Mouse (Mus musculus) embryonic fibroblast, embryonic 13.5 days (primary cell): Measurements from ENCODE around the gene Rap1gds1. TPM values are rescaled to one million over a fixed set of nuclear protein-coding genes. Genes with fewer than 3 reads are reported as not detected.

Experiments
- H3K27ac ChIP-seq: 2 replicates; pipeline ENCODE4 v1.5.1; 2012; ENCODE audit warnings: low read length, control low read depth, inconsistent platforms; ENCODE audit not compliant: insufficient read depth
- H3K4me1 ChIP-seq: 2 replicates; pipeline ENCODE4 v1.6.1; 2011; ENCODE audit warnings: low read length; ENCODE audit not compliant: control insufficient read depth, insufficient read depth
- H3K4me3 ChIP-seq: 2 replicates; pipeline ENCODE4 v1.5.1; 2011; ENCODE audit warnings: mild to moderate bottlenecking, control low read depth, low read length; ENCODE audit not compliant: insufficient read depth
- CTCF ChIP-seq: IDR thresholded peaks from 2 replicates; pipeline ENCODE4 v1.5.1; 2011; ENCODE audit warnings: mild to moderate bottlenecking, control low read depth, low read length, moderate library complexity, borderline replicate concordance; ENCODE audit not compliant: insufficient read depth
- POLR2A ChIP-seq: IDR thresholded peaks from 2 replicates; pipeline ENCODE4 v1.6.1; 2011; ENCODE audit warnings: low read depth, mild to moderate bottlenecking, control low read depth, low read length, moderate library complexity
- polyA plus RNA-seq: library from polyadenylated mRNA; stranded (reverse); fragments of >200 nt; gene quantifications from 2 replicates; pipeline ENCODE4 v1.2.4, GENCODE M21; 2011; ENCODE audit warnings: low read depth; ENCODE audit not compliant: missing spikeins, insufficient read length

Rap1gds1 gene
- polyA plus RNA-seq, 1 experiment, result 91.4 TPM

DNA sequence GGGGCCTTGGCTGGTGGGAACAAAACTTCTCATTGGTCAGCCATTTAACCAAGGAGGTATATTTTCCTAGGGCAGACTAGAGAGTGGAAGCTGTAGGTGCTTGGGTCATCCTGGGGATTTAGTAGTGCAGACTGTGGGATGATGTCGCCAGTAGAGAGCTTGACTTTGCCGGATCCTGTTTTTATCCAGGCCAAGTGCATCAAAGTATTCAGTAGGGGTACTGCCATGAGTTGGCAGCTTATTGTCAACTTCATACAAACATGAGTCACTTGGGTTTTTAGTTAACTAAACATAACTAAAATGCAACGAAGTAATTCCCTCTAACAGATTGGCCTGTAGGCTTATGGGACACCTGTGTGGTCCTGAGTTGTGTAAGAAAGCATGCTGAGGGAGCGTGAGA, 158.4 kb downstream of the Rap1gds1 start:
- no peak overlapping the region for H3K4me3 ChIP-seq
- peaks cover 9% of the 10 kb centered on the region; the same call in 1 of the 2 replicates for H3K4me1 ChIP-seq
- TF ChIP-seq POLR2A (no peak), CTCF (no peak)
- H3K27ac ChIP-seq, result no peak overlapping the region

- H3K27ac ChIP-seq, result no peak overlapping the region
- H3K4me3 ChIP-seq, result no peak overlapping the region
- TF ChIP-seq POLR2A (no peak), CTCF (no peak)
- peaks cover 9% of the 10 kb centered on the region; the same call in 1 of the 2 replicates for H3K4me1 ChIP-seq
Measured at GRCm38 (mm10) chr3:138914626-138915288, 160.2 kb downstream of the Rap1gds1 start.

- no peak for TF ChIP-seq POLR2A
- no peak for TF ChIP-seq CTCF
- H3K4me3 ChIP-seq, result no peak overlapping the region
- peaks cover 9% of the 10 kb centered on the region; the same call in 1 of the 2 replicates for H3K4me1 ChIP-seq
- no peak overlapping the region for H3K27ac ChIP-seq
Measured at GRCm38 (mm10) chr3:138912504-138912903, 162.5 kb downstream of the Rap1gds1 start.

GRCm38 (mm10) chr3:138909313-138909712, 165.7 kb downstream of the Rap1gds1 start:
- Histone ChIP-seq H3K27ac (no peak overlapping the region), H3K4me1 (no peaks in the 10 kb centered on the region), H3K4me3 (no peak overlapping the region)
- no peak for TF ChIP-seq POLR2A
- TF ChIP-seq CTCF, result no peak

DNA sequence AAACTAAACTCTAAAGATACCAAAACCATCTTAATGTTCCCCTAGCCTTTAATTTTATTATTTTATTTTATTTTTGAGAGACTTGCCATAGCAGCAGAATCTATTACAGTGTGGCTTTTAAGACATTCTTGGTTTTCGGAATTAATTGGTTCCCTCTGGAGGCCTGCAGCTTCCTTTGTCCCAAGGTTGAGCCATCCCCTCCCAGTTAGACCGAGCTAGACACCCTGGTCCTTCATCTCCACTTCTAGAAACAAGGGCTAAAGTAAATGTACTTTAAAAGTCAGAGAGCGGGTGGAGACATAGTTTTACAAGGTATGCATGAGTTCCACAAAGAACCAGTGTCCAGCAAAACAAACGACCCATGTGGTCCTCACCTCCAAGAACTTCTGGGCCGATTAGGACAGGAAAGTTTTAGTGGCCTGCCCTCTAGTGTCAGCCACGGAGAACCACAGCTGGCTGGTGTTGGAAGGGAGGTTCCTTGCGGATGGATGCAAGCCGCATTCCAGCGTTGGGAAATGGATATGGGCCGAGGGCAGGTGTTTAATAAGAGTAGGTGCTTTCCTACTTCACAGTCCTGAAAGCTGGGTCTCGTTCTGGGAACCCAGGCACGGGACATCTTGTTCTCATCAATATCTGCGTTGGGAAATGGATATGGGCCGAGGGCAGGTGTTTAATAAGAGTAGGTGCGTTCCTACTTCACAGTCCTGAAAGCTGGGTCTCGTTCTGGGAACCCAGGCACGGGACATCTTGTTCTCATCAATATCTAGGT, 168.7 kb downstream of the Rap1gds1 start:
- no peak overlapping the region for H3K4me3 ChIP-seq
- H3K27ac ChIP-seq, result peak overlapping the region; percentile 12
- TF ChIP-seq CTCF (peak; percentile 79; the same call in 1 of the 2 replicates), POLR2A (no peak)
- no peaks in the 10 kb centered on the region for H3K4me1 ChIP-seq

- TF ChIP-seq POLR2A (no peak), CTCF (no peak)
- H3K27ac ChIP-seq, result peak overlapping the region; percentile 12
- H3K4me3 ChIP-seq, result no peak overlapping the region
- no peaks in the 10 kb centered on the region for H3K4me1 ChIP-seq
Measured at GRCm38 (mm10) chr3:138905678-138906077, 169.3 kb downstream of the Rap1gds1 start.

DNA sequence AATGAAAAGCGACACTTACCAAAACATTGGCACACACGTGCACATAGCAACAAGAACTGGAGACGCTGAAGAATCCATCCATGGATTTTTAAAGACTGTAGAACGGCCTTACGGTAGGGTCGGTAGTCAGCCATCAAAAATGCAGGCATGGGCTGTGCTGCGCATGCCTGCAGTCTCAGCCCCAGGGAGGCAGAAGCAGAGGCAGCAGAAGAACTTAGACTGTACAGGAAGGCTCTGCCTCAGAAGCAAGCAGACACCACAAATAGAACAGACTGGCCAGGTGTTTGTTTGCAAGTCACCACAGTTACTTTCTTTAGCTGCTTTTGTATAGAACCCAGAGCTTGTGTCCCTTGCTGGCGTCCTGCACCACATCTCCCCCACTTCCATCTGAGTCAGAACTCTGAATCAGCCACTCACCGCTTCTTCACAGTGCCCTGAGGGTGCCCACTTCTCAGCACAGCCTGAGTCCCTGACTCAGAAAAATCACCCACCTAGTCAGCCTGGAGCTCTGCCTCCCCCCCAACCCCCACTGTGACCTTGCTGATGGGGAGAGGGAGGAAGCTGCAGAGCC, 174.3 kb downstream of the Rap1gds1 start:
- TF ChIP-seq CTCF (no peak), POLR2A (no peak)
- Histone ChIP-seq H3K27ac (peak overlapping the region; percentile 58), H3K4me3 (no peak overlapping the region)

GRCm38 (mm10) chr3:138898055-138898454, 176.9 kb downstream of the Rap1gds1 start:
- H3K4me3 ChIP-seq, result no peak overlapping the region
- H3K27ac ChIP-seq, result no peak overlapping the region
- 0 out of 2 replicates have a peak, but pooled peaks cover 2% of the 10 kb centered on the region for H3K4me1 ChIP-seq
- no peak for TF ChIP-seq POLR2A
- no peak for TF ChIP-seq CTCF

More for the DNA sequence above, 174.3 kb downstream of the Rap1gds1 start:
- 0 out of 2 replicates have a peak, but pooled peaks cover 2% of the 10 kb centered on the region for H3K4me1 ChIP-seq

- Histone ChIP-seq H3K4me1 (0 out of 2 replicates have a peak, but pooled peaks cover 2% of the 10 kb centered on the region), H3K27ac (no peak overlapping the region), H3K4me3 (no peak overlapping the region)
- TF ChIP-seq CTCF (no peak), POLR2A (no peak)
Measured at GRCm38 (mm10) chr3:138897500-138897899, 177.5 kb downstream of the Rap1gds1 start.

- H3K4me1 ChIP-seq, result no peaks in the 10 kb centered on the region
- H3K27ac ChIP-seq, result no peak overlapping the region
- no peak for TF ChIP-seq CTCF
- no peak for TF ChIP-seq POLR2A
- H3K4me3 ChIP-seq, result no peak overlapping the region
Measured at GRCm38 (mm10) chr3:138893520-138893919, 181.5 kb downstream of the Rap1gds1 start.
